In the genomic region with DNA sequence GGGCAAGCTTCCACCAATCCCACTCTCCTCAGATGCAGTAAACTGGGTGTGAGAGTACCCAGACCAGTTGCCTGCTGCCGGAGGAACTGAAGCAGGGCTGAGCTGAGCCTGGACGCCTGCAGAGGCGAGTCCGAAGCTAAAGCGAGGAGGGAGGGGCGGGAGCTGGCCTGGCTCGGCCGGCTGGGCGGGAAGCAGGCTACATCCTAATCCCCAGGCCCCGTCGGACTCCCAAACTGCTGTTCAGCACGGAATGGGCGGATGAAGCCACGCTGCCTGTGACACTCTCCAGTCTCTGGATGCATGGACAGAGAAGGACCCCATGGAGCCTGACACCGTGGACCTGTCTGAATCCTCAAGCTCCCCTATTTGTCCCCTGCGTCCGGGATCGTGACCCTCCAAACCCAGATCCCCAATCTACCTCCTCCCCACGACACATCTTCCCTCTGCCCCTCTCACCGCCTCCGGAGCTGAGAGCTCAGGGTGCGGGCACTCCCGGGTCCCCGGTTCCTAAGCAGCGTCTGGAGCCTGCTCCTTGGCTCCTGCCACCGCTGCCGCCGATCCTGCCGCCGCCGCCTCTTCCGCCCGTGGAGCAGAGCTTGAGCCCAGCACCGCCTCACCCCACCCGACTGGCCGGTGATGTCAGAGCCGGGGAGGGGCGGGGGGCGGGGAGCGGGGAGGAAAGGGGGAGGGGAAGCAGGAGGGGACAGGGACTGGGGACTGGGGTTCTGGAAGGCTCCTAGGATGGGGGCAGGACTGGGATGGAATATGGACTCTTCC, we compare ENCODE assay signal across 8 mouse cellular contexts. TPM values are rescaled to one million over a fixed set of nuclear protein-coding genes. Genes with fewer than 3 reads are reported as not detected.
A peak's percentile ranks its signal among the peaks of the same experiment; 100 is the strongest.
DNase-seq lines count a peak whose midpoint lies in the region; ATAC-seq and TF ChIP-seq lines count a peak whose summit lies in the region.

Gene Pea15a, minus strand, starts transcription at position 664 of the 777 bp plus-strand sequence.

- H3K27ac ChIP-seq in bone marrow, adult 2 months (ENCODE audit: control insufficient read depth, insufficient read depth, low read depth, low read length, poor library complexity): no peak within 1 kb of the TSS
- peak within 1 kb of the TSS; percentile 95 for H3K27ac ChIP-seq in forebrain, embryonic 11.5 days (ENCODE audit: low read depth, low read length)
- H3K27ac ChIP-seq in heart, embryonic 15.5 days: peak within 1 kb of the TSS; percentile 94
- no peak within 1 kb of the TSS for H3K27ac ChIP-seq in liver, embryonic 14.5 days
- peak within 1 kb of the TSS; percentile 95 for H3K27ac ChIP-seq in stomach, embryonic 16.5 days (ENCODE audit: low read length)

- H3K9me3 ChIP-seq in forebrain, embryonic 11.5 days (ENCODE audit: control insufficient read depth, low read length): no peaks in the 10 kb centered on the region
- H3K9me3 ChIP-seq in heart, embryonic 15.5 days (replicated peaks): no peaks in the 10 kb centered on the region
- H3K9me3 ChIP-seq in liver, embryonic 14.5 days (ENCODE audit: control insufficient read depth, low read length): no peaks in the 10 kb centered on the region
- no peaks in the 10 kb centered on the region for H3K9me3 ChIP-seq in stomach, embryonic 16.5 days (replicated peaks; ENCODE audit: control insufficient read depth, low read length)

- no peak for TF ChIP-seq CTCF in bone marrow, adult 2 months (IDR thresholded peaks at IDR 0.05; ENCODE audit: control insufficient read depth, insufficient read depth, low read length)
- no peak for TF ChIP-seq CTCF in liver, embryonic 14.5 days (IDR thresholded peaks at IDR 0.05; ENCODE audit: low read depth)

- H3K27me3 ChIP-seq in forebrain, embryonic 11.5 days (ENCODE audit: control insufficient read depth, insufficient read depth, low read length): no peaks in the 10 kb centered on the region
- no peaks in the 10 kb centered on the region for H3K27me3 ChIP-seq in heart, embryonic 15.5 days
- H3K27me3 ChIP-seq in liver, embryonic 14.5 days (ENCODE audit: control insufficient read depth, insufficient read depth, low read length): no peaks in the 10 kb centered on the region
- no peaks in the 10 kb centered on the region for H3K27me3 ChIP-seq in stomach, embryonic 16.5 days (ENCODE audit: control insufficient read depth, insufficient read depth, low read length)

- peak; percentile 73 to 74 for DNase-seq in B cell, adult 2 months
- DNase-seq in forebrain, embryonic 11.5 days (ENCODE audit: low spot score): peak; percentile 94
- peak; percentile 91 for DNase-seq in kidney, postnatal 14 days
- peak in 1 of 3 experiments; percentile 17 for DNase-seq in liver, embryonic 14.5 days (ENCODE audit: low read depth in 3 of 3, low spot score in 3 of 3)
- DNase-seq in neural tube, embryonic 10.5 days (ENCODE audit: extremely low spot score, low spot score): peak; percentile 89

- no peak for TF ChIP-seq EP300 in liver, embryonic 14.5 days (IDR thresholded peaks at IDR 0.05; ENCODE audit: low read depth)

- no peaks in the 10 kb centered on the region for H3K4me1 ChIP-seq in bone marrow, adult 2 months (ENCODE audit: control insufficient read depth, insufficient read depth, low read length)
- peaks cover 42% of the 10 kb centered on the region for H3K4me1 ChIP-seq in forebrain, embryonic 11.5 days (replicated peaks; ENCODE audit: control insufficient read depth, insufficient read depth, low read length)
- peaks cover 60% of the 10 kb centered on the region for H3K4me1 ChIP-seq in heart, embryonic 15.5 days (replicated peaks)
- peaks cover 2 to 15% of the 10 kb centered on the region in 2 experiments; a peak in 2 of 4 replicates for H3K4me1 ChIP-seq in liver, embryonic 14.5 days (replicated peaks; ENCODE audit: control insufficient read depth in 2 of 2, insufficient read depth in 2 of 2, low read length in 1 of 2)
- peaks cover 55% of the 10 kb centered on the region for H3K4me1 ChIP-seq in stomach, embryonic 16.5 days (ENCODE audit: control insufficient read depth, insufficient read depth, low read length)

- H3K9ac ChIP-seq in forebrain, embryonic 11.5 days (ENCODE audit: low read length): peak within 1 kb of the TSS; percentile 93
- H3K9ac ChIP-seq in heart, embryonic 15.5 days: peak within 1 kb of the TSS; percentile 82
- peak within 1 kb of the TSS; percentile 56 for H3K9ac ChIP-seq in liver, embryonic 14.5 days (replicated peaks)
- H3K9ac ChIP-seq in stomach, embryonic 16.5 days (ENCODE audit: low read length): peak within 1 kb of the TSS; percentile 91

- peak; percentile 60 for ATAC-seq in forebrain, embryonic 11.5 days (replicated peaks; ENCODE audit: low FRiP score)
- ATAC-seq in heart, embryonic 15.5 days (replicated peaks; ENCODE audit: insufficient number of reproducible peaks, insufficient read depth, low FRiP score, low read depth): peak; percentile 85
- ATAC-seq in liver, embryonic 14.5 days (ENCODE audit: insufficient read depth): peak; percentile 63
- peak; percentile 88 for ATAC-seq in stomach, embryonic 16.5 days (ENCODE audit: insufficient read depth, low FRiP score)

- H3K36me3 ChIP-seq in forebrain, embryonic 11.5 days (ENCODE audit: control insufficient read depth, insufficient read depth, low read length): no peaks in the 10 kb centered on the region
- H3K36me3 ChIP-seq in heart, embryonic 15.5 days: no peaks in the 10 kb centered on the region
- H3K36me3 ChIP-seq in liver, embryonic 14.5 days (replicated peaks; ENCODE audit: control insufficient read depth, insufficient read depth, low read depth): no peaks in the 10 kb centered on the region
- no peaks in the 10 kb centered on the region for H3K36me3 ChIP-seq in stomach, embryonic 16.5 days (ENCODE audit: control insufficient read depth, insufficient read depth, low read length)

- peak within 1 kb of the TSS; percentile 59 for H3K4me2 ChIP-seq in forebrain, embryonic 11.5 days (ENCODE audit: low read depth, low read length, severe bottlenecking)
- H3K4me2 ChIP-seq in heart, embryonic 15.5 days: peak within 1 kb of the TSS; percentile 72
- H3K4me2 ChIP-seq in liver, embryonic 14.5 days (ENCODE audit: low read depth): peak within 1 kb of the TSS; percentile 63
- H3K4me2 ChIP-seq in stomach, embryonic 16.5 days (ENCODE audit: low read depth, low read length): peak within 1 kb of the TSS; percentile 66

- TF ChIP-seq POLR2A in bone marrow, adult 2 months (IDR thresholded peaks at IDR 0.05; ENCODE audit: borderline replicate concordance, control insufficient read depth, low read depth, low read length): 0 out of 2 replicates have a peak, but pooled peaks have one; percentile 22

- H3K4me3 ChIP-seq in bone marrow, adult 2 months (replicated peaks; ENCODE audit: control insufficient read depth, low read depth, low read length): peak within 1 kb of the TSS; percentile 76
- H3K4me3 ChIP-seq in forebrain, embryonic 11.5 days (ENCODE audit: low read depth, low read length): peak within 1 kb of the TSS; percentile 85
- H3K4me3 ChIP-seq in heart, embryonic 15.5 days: peak within 1 kb of the TSS; percentile 73
- peak within 1 kb of the TSS; percentile 44 to 56 for H3K4me3 ChIP-seq in liver, embryonic 14.5 days (ENCODE audit: insufficient read depth in 1 of 2, low read depth in 2 of 2, low read length in 2 of 2)
- H3K4me3 ChIP-seq in stomach, embryonic 16.5 days (replicated peaks; ENCODE audit: low read length): peak within 1 kb of the TSS; percentile 61

- 1% methylated on average over 38 of the region's 40 CpGs for WGBS in bone marrow, adult 2 months
- WGBS in forebrain, embryonic 11.5 days: under 1% methylated on average over 40 of the region's 40 CpGs
- under 1% methylated on average over 39 of the region's 40 CpGs for WGBS in heart, embryonic 15.5 days
- under 1% methylated on average over 38 of the region's 40 CpGs for WGBS in liver, embryonic 14.5 days (ENCODE audit: insufficient replicate concordance)
- WGBS in stomach, embryonic 16.5 days: under 1% methylated on average over 36 of the region's 40 CpGs

RNA-seq across cellular contexts. Expression of gene Pea15a, which starts in this region (rescaled TPM):
- 12.7 and 28.0 TPM in 2 replicates for polyA plus RNA-seq in bone marrow, adult 2 months (2011; ENCODE audit: insufficient read depth, insufficient read length, low replicate concordance, missing spikeins)
- polyA plus RNA-seq in forebrain, embryonic 11.5 days (2014; fragmentation: Nextera tagmentation; extraction: Ambion mirVana): 371 and 409 TPM in 2 replicates
- 165 and 179 TPM in 2 replicates for polyA plus RNA-seq in heart, embryonic 15.5 days (2015; fragmentation: Nextera tagmentation; extraction: Ambion mirVana)
- 10.4 and 11.1 TPM in 2 replicates for polyA plus RNA-seq in liver, embryonic 14.5 days (2012; rRNA removed)
- polyA plus RNA-seq in liver, embryonic 14.5 days (2014; fragmentation: Nextera tagmentation; extraction: Ambion mirVana): 14.4 and 16.5 TPM in 2 replicates
- polyA plus RNA-seq in stomach, embryonic 16.5 days (2015; fragmentation: Nextera tagmentation; extraction: Ambion mirVana): 131 and 148 TPM in 2 replicates

Comparison
In these comparisons a context has a peak if more than half of its experiments do, and no peak if none do; other contexts are left out.
1. H3K27ac ChIP-seq: peak in forebrain, embryonic 11.5 days (single experiment), heart, embryonic 15.5 days (single experiment) and stomach, embryonic 16.5 days (single experiment); none in bone marrow, adult 2 months (single experiment) and liver, embryonic 14.5 days (single experiment).
2. Peak in every context shown above with its lines, with median percentiles within 50 percentile points of each other: H3K4me3 ChIP-seq, ATAC-seq, H3K4me2 ChIP-seq and H3K9ac ChIP-seq.